Mouse (Mus musculus): ENCODE data around the gene Nfyc. TPM values are rescaled to one million over a fixed set of nuclear protein-coding genes. Genes with fewer than 3 reads are reported as not detected.

Nfyc gene
- polyA plus RNA-seq (2015; fragmentation: Nextera tagmentation; extraction: Ambion mirVana), result 30.4 and 32.0 TPM in 2 replicates

DNA sequence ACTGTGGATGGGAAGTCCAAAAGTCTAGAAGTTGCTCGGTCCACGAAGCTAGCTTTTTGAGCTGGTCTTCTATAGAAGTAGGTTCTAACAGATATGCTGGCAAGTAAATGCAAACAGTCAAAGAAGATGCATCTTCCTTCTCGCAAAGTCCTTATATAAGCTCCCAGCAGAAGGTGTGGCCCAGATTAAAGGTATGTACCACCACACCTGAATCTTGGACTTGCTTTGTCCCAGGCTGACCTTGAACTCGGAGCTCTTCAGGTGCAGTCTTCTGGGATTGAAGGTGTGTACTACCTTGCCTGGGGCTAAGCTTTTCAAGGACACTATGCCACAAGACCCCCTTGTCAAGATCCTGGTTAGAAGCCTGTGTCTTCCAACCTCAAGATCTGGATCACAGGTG, at the start of gene Nfyc:
Gene Nfyc, minus strand, starts transcription at position 101 of the 400 bp plus-strand sequence.
- peaks cover 1% of the 10 kb centered on the region; the same call in 1 of the 2 replicates for H3K4me1 ChIP-seq (ENCODE audit: insufficient read depth)
- no peaks in the 10 kb centered on the region for H3K9me3 ChIP-seq (ENCODE audit: low read length)
- no peaks in the 10 kb centered on the region for H3K36me3 ChIP-seq (replicated peaks; ENCODE audit: insufficient read depth, low read length)
- ATAC-seq (no peak), DNase-seq (no peak)
- no peak within 1 kb of the TSS for H3K27ac ChIP-seq (ENCODE audit: low read depth)
- no peak for TF ChIP-seq CTCF (IDR thresholded peaks at IDR 0.05; ENCODE audit: low read depth)
- no peak for TF ChIP-seq EP300 (IDR thresholded peaks at IDR 0.05; ENCODE audit: low read depth)
- no peaks in the 10 kb centered on the region for H3K27me3 ChIP-seq (ENCODE audit: insufficient read depth, low read length)
- no peak within 1 kb of the TSS for H3K9ac ChIP-seq (replicated peaks)
- no peak within 1 kb of the TSS for H3K4me2 ChIP-seq (ENCODE audit: low read depth, low read length)
- H3K4me3 ChIP-seq (ENCODE audit: low read depth, low read length), result no peak within 1 kb of the TSS
- 76% methylated on average over 4 of the region's 4 CpGs for WGBS (ENCODE audit: insufficient replicate concordance)

DNA sequence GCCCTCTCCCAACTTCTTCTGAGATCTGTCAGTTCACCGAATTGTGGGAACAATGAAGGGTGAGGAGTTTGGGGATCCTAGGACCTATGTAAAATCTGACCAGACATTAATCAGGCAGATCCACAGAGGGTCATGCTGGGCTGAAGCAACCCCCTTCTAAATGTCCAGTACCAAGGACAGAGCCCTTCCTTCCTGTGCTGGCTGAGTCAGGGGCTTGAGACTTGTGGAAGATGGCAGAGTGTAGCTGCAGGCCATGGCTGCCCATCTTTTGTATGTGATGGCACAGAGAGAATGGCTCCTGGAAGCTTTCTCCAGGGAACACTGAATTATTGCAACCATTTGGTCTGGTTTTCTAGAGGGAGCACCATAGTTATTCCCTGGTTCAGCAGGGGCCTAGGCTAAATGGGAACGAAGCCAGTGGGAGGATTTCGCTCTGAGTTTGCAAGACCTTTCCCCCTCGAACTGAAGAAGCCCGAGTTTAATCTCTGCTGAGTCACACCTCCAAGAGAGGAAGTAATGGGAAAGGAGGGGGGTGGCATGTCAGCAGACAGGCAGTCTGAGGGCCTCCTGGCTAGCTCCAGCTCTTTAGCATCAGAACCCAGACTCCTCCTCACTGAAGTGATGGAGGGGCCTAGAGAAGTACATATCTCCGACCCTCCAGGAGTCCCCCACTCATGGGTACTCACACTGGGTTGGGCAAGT, 49.5 kb upstream of the Nfyc start:
- ATAC-seq (no peak), DNase-seq (no peak)
- Histone ChIP-seq H3K27ac (ENCODE audit: low read depth) (no peak overlapping the region), H3K4me3 (ENCODE audit: low read depth, low read length) (no peak overlapping the region), H3K4me2 (ENCODE audit: low read depth, low read length) (no peak overlapping the region), H3K4me1 (ENCODE audit: insufficient read depth) (peaks cover 8% of the 10 kb centered on the region), H3K27me3 (ENCODE audit: insufficient read depth, low read length) (0 out of 2 replicates have a peak, but pooled peaks cover 2% of the 10 kb centered on the region), H3K36me3 (replicated peaks; ENCODE audit: insufficient read depth, low read length) (no peaks in the 10 kb centered on the region), H3K9ac (replicated peaks) (no peak overlapping the region), H3K9me3 (ENCODE audit: low read length) (no peaks in the 10 kb centered on the region)
- TF ChIP-seq CTCF (IDR thresholded peaks at IDR 0.05; ENCODE audit: low read depth), result no peak
- TF ChIP-seq EP300 (IDR thresholded peaks at IDR 0.05; ENCODE audit: low read depth), result no peak
- 36% methylated on average over 6 of the region's 6 CpGs for whole genome bisulfite sequencing (ENCODE audit: insufficient replicate concordance)

DNA sequence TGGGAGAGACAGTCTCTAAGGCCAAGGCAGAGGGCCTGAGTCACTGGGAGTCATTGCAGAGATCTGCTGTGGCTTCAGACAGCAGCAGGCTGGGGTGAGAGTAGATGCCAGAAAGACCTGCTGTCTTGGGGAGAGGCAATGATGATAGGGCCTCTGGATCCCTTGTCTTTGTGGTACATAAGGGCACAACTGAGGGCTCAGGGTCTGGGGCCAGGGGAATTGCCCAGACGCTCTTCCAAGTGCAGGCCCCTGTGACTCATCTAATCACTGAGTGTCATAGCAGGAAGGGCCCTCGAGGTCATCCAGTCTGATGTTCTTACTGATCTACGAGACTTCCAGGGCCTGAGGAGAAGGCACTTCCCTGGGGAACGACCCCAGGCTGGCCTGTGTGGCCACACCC, 48.0 kb upstream of the Nfyc start:
- no peak for ATAC-seq

DNA sequence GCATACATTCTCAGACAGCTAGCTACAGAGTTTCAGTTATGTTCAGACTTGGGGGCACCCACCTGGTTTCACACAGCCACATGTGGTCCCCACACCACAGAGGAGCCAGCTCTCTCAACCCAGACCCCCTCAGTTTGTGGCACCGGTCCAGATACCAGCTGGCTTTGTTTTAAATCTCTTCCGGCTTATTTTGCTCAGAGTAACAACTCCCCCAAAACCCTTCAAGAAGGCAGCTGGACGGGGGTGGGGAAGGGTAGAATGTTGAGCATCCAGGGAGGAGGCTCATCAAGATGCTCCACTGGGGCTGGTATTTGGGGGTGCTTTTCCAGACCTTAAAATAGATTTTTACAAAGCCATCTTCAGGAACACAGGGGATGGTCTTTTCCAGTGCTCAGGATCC, 47.4 kb upstream of the Nfyc start:
- WGBS (ENCODE audit: insufficient replicate concordance), result 79% methylated on average over 3 of the region's 3 CpGs
- Histone ChIP-seq H3K4me2 (ENCODE audit: low read depth, low read length) (no peak overlapping the region), H3K9ac (replicated peaks) (no peak overlapping the region)

More for the DNA sequence above, 48.0 kb upstream of the Nfyc start:
- Histone ChIP-seq H3K36me3 (replicated peaks; ENCODE audit: insufficient read depth, low read length) (no peaks in the 10 kb centered on the region), H3K9me3 (ENCODE audit: low read length) (no peaks in the 10 kb centered on the region), H3K27me3 (ENCODE audit: insufficient read depth, low read length) (0 out of 2 replicates have a peak, but pooled peaks cover 2% of the 10 kb centered on the region), H3K4me3 (ENCODE audit: low read depth, low read length) (no peak overlapping the region), H3K27ac (ENCODE audit: low read depth) (no peak overlapping the region), H3K4me2 (ENCODE audit: low read depth, low read length) (no peak overlapping the region), H3K9ac (replicated peaks) (no peak overlapping the region), H3K4me1 (ENCODE audit: insufficient read depth) (no peaks in the 10 kb centered on the region)
- 47% methylated on average over 4 of the region's 4 CpGs for WGBS (ENCODE audit: insufficient replicate concordance)
- DNase-seq, result no peak
- no peak for TF ChIP-seq CTCF (IDR thresholded peaks at IDR 0.05; ENCODE audit: low read depth)
- no peak for TF ChIP-seq EP300 (IDR thresholded peaks at IDR 0.05; ENCODE audit: low read depth)

DNA sequence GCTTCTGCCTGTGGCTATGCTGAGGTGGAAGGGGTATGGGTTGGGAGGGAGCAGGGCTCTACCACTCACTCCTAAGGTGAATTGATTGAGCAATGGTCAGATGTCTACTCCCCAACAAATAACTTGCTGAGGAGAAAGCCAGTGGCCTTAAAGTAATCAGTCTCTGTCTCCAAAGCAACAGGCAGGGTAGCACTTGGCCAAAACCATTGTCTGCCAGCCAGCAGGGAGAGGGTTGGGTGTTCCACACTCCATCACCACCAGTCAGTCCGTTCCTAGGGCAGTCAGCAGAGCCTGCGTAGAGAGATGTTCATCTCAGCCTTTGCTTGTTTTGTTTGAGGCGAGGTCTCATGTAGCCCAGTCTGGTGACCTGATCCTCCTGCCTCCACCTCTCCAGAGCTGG, 44.6 kb upstream of the Nfyc start:
- WGBS (ENCODE audit: insufficient replicate concordance), result 68% methylated on average over 3 of the region's 3 CpGs
- H3K4me3 ChIP-seq (ENCODE audit: low read depth, low read length), result no peak overlapping the region
- no peaks in the 10 kb centered on the region for H3K4me1 ChIP-seq (ENCODE audit: insufficient read depth)
- H3K9ac ChIP-seq (replicated peaks), result no peak overlapping the region
- no peaks in the 10 kb centered on the region for H3K9me3 ChIP-seq (ENCODE audit: low read length)
- H3K27me3 ChIP-seq (ENCODE audit: insufficient read depth, low read length), result no peaks in the 10 kb centered on the region
- no peak overlapping the region for H3K27ac ChIP-seq (ENCODE audit: low read depth)
- TF ChIP-seq CTCF (IDR thresholded peaks at IDR 0.05; ENCODE audit: low read depth) (no peak), EP300 (IDR thresholded peaks at IDR 0.05; ENCODE audit: low read depth) (no peak)
- no peak overlapping the region for H3K4me2 ChIP-seq (ENCODE audit: low read depth, low read length)
- DNase-seq (no peak), ATAC-seq (no peak)
- no peaks in the 10 kb centered on the region for H3K36me3 ChIP-seq (replicated peaks; ENCODE audit: insufficient read depth, low read length)

More for the DNA sequence above, 47.4 kb upstream of the Nfyc start:
- no peak overlapping the region for H3K4me3 ChIP-seq (ENCODE audit: low read depth, low read length)
- TF ChIP-seq CTCF (IDR thresholded peaks at IDR 0.05; ENCODE audit: low read depth) (no peak), EP300 (IDR thresholded peaks at IDR 0.05; ENCODE audit: low read depth) (no peak)
- 0 out of 2 replicates have a peak, but pooled peaks cover 2% of the 10 kb centered on the region for H3K27me3 ChIP-seq (ENCODE audit: insufficient read depth, low read length)
- ATAC-seq (no peak), DNase-seq (no peak)
- no peaks in the 10 kb centered on the region for H3K36me3 ChIP-seq (replicated peaks; ENCODE audit: insufficient read depth, low read length)
- no peaks in the 10 kb centered on the region for H3K9me3 ChIP-seq (ENCODE audit: low read length)
- H3K4me1 ChIP-seq (ENCODE audit: insufficient read depth), result no peaks in the 10 kb centered on the region
- no peak overlapping the region for H3K27ac ChIP-seq (ENCODE audit: low read depth)

DNA sequence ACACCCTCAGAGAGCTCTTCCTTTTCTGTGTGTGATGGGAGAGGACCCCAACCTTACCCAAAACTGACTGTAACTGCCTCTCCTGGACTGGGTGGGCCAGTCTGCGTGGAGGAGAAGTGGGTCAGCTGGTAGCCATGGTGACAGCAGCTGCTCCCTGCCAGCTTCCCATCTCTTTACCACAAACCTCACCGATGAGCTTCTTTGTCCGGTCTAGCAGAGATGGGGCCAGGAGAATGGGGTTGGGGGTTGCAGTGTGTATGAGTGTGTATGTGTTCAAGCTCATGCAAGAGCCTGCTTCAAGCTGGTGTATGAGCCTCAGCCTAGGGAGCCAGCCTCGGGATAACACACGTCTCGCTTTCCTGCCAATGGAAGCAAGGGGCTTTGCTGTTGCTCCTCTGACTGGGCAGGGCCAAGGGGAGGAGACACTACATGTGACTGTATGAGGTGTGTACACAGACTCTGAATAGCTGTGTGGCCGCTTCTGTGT, 38.9 kb upstream of the Nfyc start:
- Histone ChIP-seq H3K4me3 (ENCODE audit: low read depth, low read length) (no peak overlapping the region), H3K36me3 (replicated peaks; ENCODE audit: insufficient read depth, low read length) (no peaks in the 10 kb centered on the region), H3K27ac (ENCODE audit: low read depth) (no peak overlapping the region), H3K27me3 (ENCODE audit: insufficient read depth, low read length) (no peaks in the 10 kb centered on the region), H3K9ac (replicated peaks) (no peak overlapping the region), H3K4me2 (ENCODE audit: low read depth, low read length) (no peak overlapping the region), H3K9me3 (ENCODE audit: low read length) (no peaks in the 10 kb centered on the region), H3K4me1 (ENCODE audit: insufficient read depth) (no peaks in the 10 kb centered on the region)
- no peak for ATAC-seq
- DNase-seq, result no peak
- TF ChIP-seq CTCF (IDR thresholded peaks at IDR 0.05; ENCODE audit: low read depth), result no peak
- no peak for TF ChIP-seq EP300 (IDR thresholded peaks at IDR 0.05; ENCODE audit: low read depth)
- 51% methylated on average over 7 of the region's 7 CpGs for WGBS (ENCODE audit: insufficient replicate concordance)
